Mouse (Mus musculus) megakaryocyte, embryonic 14.5 days (primary cell): ENCODE measurements around the gene Eif3k. TPM values are rescaled to one million over a fixed set of nuclear protein-coding genes. Genes with fewer than 3 reads are reported as not detected.
A peak's percentile ranks its signal among the peaks of the same experiment; 100 is the strongest.
"Not testable (repeated sequence)": the region's sequence is repeated elsewhere in the genome, so short reads cannot be mapped to it uniquely, and the experiment has no call there.

Experiments
- H3K27me3 ChIP-seq: replicated peaks from 2 replicates; pipeline ENCODE3; 2012; ENCODE audit warnings: inconsistent platforms
- H3K36me3 ChIP-seq: replicated peaks from 2 replicates; pipeline ENCODE3; 2012; ENCODE audit warnings: low read length, inconsistent platforms, mixed read lengths
- H3K4me1 ChIP-seq: 2 replicates; pipeline ENCODE4 v1.6.1; 2012; ENCODE audit warnings: inconsistent platforms
- H3K4me3 ChIP-seq: replicated peaks from 2 replicates; pipeline ENCODE3; 2012; ENCODE audit warnings: moderate library complexity, mild to moderate bottlenecking, inconsistent platforms
- H3K9me3 ChIP-seq: 2 replicates; pipeline ENCODE4 v1.6.1; 2012; ENCODE audit warnings: inconsistent platforms
- FLI1 ChIP-seq: IDR thresholded peaks from 2 replicates; pipeline ENCODE4 v1.6.1; 2012; ENCODE audit warnings: low read length, inconsistent platforms, mixed read lengths
- GATA1 ChIP-seq: IDR thresholded peaks from 3 replicates; pipeline ENCODE4 v1.6.1; 2012; ENCODE audit warnings: mixed read lengths, low read length, inconsistent platforms, borderline replicate concordance
- polyA plus RNA-seq: library from polyadenylated mRNA; stranded (reverse); fragments of >175 nt; gene quantifications from 2 replicates; pipeline ENCODE4 v1.2.3, GENCODE M21; 2012; ENCODE audit warnings: low replicate concordance; ENCODE audit not compliant: insufficient read depth

The Eif3k gene
- polyA plus RNA-seq, 1 experiment = 185 TPM

GRCm38 (mm10) chr7:28969672-28970394, 11.8 kb downstream of the Eif3k start:
- TF ChIP-seq GATA1 (no peak), FLI1 (no peak)
- H3K36me3 ChIP-seq = peaks cover 59% of the 10 kb centered on the region

GRCm38 (mm10) chr7:28969271-28969670, 12.4 kb downstream of the Eif3k start:
- TF ChIP-seq FLI1 (no peak), GATA1 (no peak)
- Histone ChIP-seq H3K27me3 (no peaks in the 10 kb centered on the region), H3K9me3 (no peaks in the 10 kb centered on the region), H3K4me1 (peaks cover 42% of the 10 kb centered on the region), H3K4me3 (no peak overlapping the region), H3K36me3 (peaks cover 54% of the 10 kb centered on the region)

More at GRCm38 (mm10) chr7:28969672-28970394, 11.8 kb downstream of the Eif3k start:
- Histone ChIP-seq H3K4me3 (no peak overlapping the region), H3K9me3 (no peaks in the 10 kb centered on the region), H3K27me3 (no peaks in the 10 kb centered on the region), H3K4me1 (peaks cover 38% of the 10 kb centered on the region)

GRCm38 (mm10) chr7:28968120-28968519, 13.5 kb downstream of the Eif3k start:
- Histone ChIP-seq H3K4me1 (peaks cover 40% of the 10 kb centered on the region), H3K36me3 (peaks cover 42% of the 10 kb centered on the region)
- H3K9me3 ChIP-seq, H3K27me3 ChIP-seq, H3K4me3 ChIP-seq: not testable (repeated sequence)

GRCm38 (mm10) chr7:28966751-28967505, 14.7 kb downstream of the Eif3k start:
- peaks cover 34% of the 10 kb centered on the region for H3K36me3 ChIP-seq
- no peaks in the 10 kb centered on the region for H3K9me3 ChIP-seq
- H3K4me1 ChIP-seq = peaks cover 39% of the 10 kb centered on the region
- H3K4me3 ChIP-seq = no peak overlapping the region
- no peaks in the 10 kb centered on the region for H3K27me3 ChIP-seq
- TF ChIP-seq GATA1 = no peak
- no peak for TF ChIP-seq FLI1

GRCm38 (mm10) chr7:28966181-28966580, 15.5 kb downstream of the Eif3k start:
- Histone ChIP-seq H3K36me3 (peaks cover 26% of the 10 kb centered on the region), H3K27me3 (no peaks in the 10 kb centered on the region), H3K4me3 (no peak overlapping the region), H3K4me1 (peaks cover 33% of the 10 kb centered on the region), H3K9me3 (no peaks in the 10 kb centered on the region)
- no peak for TF ChIP-seq FLI1
- no peak for TF ChIP-seq GATA1

- Histone ChIP-seq H3K27me3 (no peaks in the 10 kb centered on the region), H3K36me3 (peaks cover 18% of the 10 kb centered on the region), H3K9me3 (no peaks in the 10 kb centered on the region), H3K4me1 (peaks cover 37% of the 10 kb centered on the region), H3K4me3 (no peak overlapping the region)
- TF ChIP-seq GATA1 = no peak
- no peak for TF ChIP-seq FLI1
Observed at GRCm38 (mm10) chr7:28965346-28965840, 16.3 kb downstream of the Eif3k start.

- H3K4me1 ChIP-seq = peaks cover 51% of the 10 kb centered on the region
- peaks cover 2% of the 10 kb centered on the region for H3K36me3 ChIP-seq
- H3K4me3 ChIP-seq = peak overlapping the region; percentile 29
- no peaks in the 10 kb centered on the region for H3K9me3 ChIP-seq
- no peaks in the 10 kb centered on the region for H3K27me3 ChIP-seq
- no peak for TF ChIP-seq FLI1
- TF ChIP-seq GATA1 = no peak
Observed at GRCm38 (mm10) chr7:28963399-28963923, 18.2 kb downstream of the Eif3k start.

GRCm38 (mm10) chr7:28961927-28962670, 19.6 kb downstream of the Eif3k start, which contains the start of gene Actn4:
Gene Actn4 (minus strand): TSS chr7:28962340.
- H3K36me3 ChIP-seq = peaks cover 5% of the 10 kb centered on the region
- H3K4me3 ChIP-seq = peak within 1 kb of the TSS; percentile 96
- H3K9me3 ChIP-seq = no peaks in the 10 kb centered on the region
- no peak for TF ChIP-seq GATA1
- TF ChIP-seq FLI1 = no peak
- H3K4me1 ChIP-seq = peaks cover 64% of the 10 kb centered on the region
- no peaks in the 10 kb centered on the region for H3K27me3 ChIP-seq

- Histone ChIP-seq H3K9me3 (no peaks in the 10 kb centered on the region), H3K36me3 (peaks cover 10% of the 10 kb centered on the region), H3K4me1 (peaks cover 70% of the 10 kb centered on the region), H3K27me3 (no peaks in the 10 kb centered on the region), H3K4me3 (peak overlapping the region; percentile 96)
- TF ChIP-seq FLI1 = no peak
- no peak for TF ChIP-seq GATA1
Observed at GRCm38 (mm10) chr7:28961584-28961926, 20.1 kb downstream of the Eif3k start.
